Mouse (Mus musculus) MEL (cell line): ENCODE results near the gene Krtap19-1. TPM values are rescaled to one million over a fixed set of nuclear protein-coding genes. Genes with fewer than 3 reads are reported as not detected.

Experiments
- DNase-seq: peaks from one replicate; pipeline ENCODE4 v3.0.0; 2011; ENCODE audit warnings: low read depth, low spot score
- H3K27ac ChIP-seq: 2 replicates; pipeline ENCODE4 v1.5.1; 2012; ENCODE audit warnings: low read depth, mild to moderate bottlenecking, control low read depth, low read length, moderate library complexity; ENCODE audit not compliant: control insufficient read depth
- H3K27me3 ChIP-seq, 2 experiments: fragments of 150-350 bp in 1 of 2; sonication (generic) in 1 of 2; 2 replicates each; pipeline ENCODE4 v1.6.1; 2012; ENCODE audit warnings: low read length in 2 of 2, mild to moderate bottlenecking in 2 of 2, improper control_type of control experiment in 1 of 2, moderate library complexity in 1 of 2; ENCODE audit not compliant: insufficient read depth in 2 of 2, control insufficient read depth in 1 of 2
- H3K36me3 ChIP-seq, 2 experiments: 2 replicates each; pipeline ENCODE4 v1.6.1; 2012 to 2014; ENCODE audit warnings: low read length in 2 of 2, improper control_type of control experiment in 1 of 2, inconsistent platforms in 1 of 2, mild to moderate bottlenecking in 1 of 2; ENCODE audit not compliant: insufficient read depth in 2 of 2, control insufficient read depth in 1 of 2
- H3K4me1 ChIP-seq, 2 experiments: fragments of 150-350 bp in 1 of 2; sonication (generic) in 1 of 2; 2 replicates each; pipeline ENCODE4 v1.6.1; 2012; ENCODE audit warnings: low read length in 2 of 2, improper control_type of control experiment in 1 of 2, mild to moderate bottlenecking in 1 of 2; ENCODE audit not compliant: insufficient read depth in 2 of 2, control insufficient read depth in 1 of 2
- H3K4me3 ChIP-seq, 2 experiments: fragments of 150-350 bp in 1 of 2; sonication (generic) in 1 of 2; 2 replicates each; pipeline ENCODE4 v1.5.1; 2012; ENCODE audit warnings: low read depth in 2 of 2, low read length in 2 of 2, mild to moderate bottlenecking in 2 of 2, moderate library complexity in 2 of 2, control low read depth in 1 of 2, improper control_type of control experiment in 1 of 2; ENCODE audit not compliant: control insufficient read depth in 1 of 2, insufficient read depth in 1 of 2
- H3K79me2 ChIP-seq: 2 replicates; pipeline ENCODE4 v1.6.1; 2012; ENCODE audit warnings: mild to moderate bottlenecking, low read length, moderate library complexity; ENCODE audit not compliant: control insufficient read depth, poor library complexity, insufficient read depth
- H3K9ac ChIP-seq: 2 replicates; pipeline ENCODE4 v1.6.1; 2012; ENCODE audit warnings: low read depth, mild to moderate bottlenecking, control low read depth, low read length, moderate library complexity; ENCODE audit not compliant: control insufficient read depth, poor library complexity, severe bottlenecking
- H3K9me3 ChIP-seq: fragments of 150-350 bp; sonication (generic); replicated peaks from 2 replicates; pipeline ENCODE4 v1.6.1; 2012; ENCODE audit warnings: mild to moderate bottlenecking, low read length, improper control_type of control experiment, moderate library complexity; ENCODE audit not compliant: insufficient read depth
- BHLHE40 ChIP-seq: IDR thresholded peaks from 2 replicates; pipeline ENCODE4 v1.6.1; 2012; ENCODE audit warnings: low read depth, mild to moderate bottlenecking, inconsistent platforms, low read length, improper control_type of control experiment, borderline replicate concordance
- E2F4 ChIP-seq: IDR thresholded peaks from 2 replicates; pipeline ENCODE4 v1.6.1; 2011; ENCODE audit warnings: low read depth, low read length, improper control_type of control experiment, borderline replicate concordance
- ELF1 ChIP-seq: IDR thresholded peaks from 2 replicates; pipeline ENCODE4 v1.6.1; 2014; ENCODE audit warnings: low read depth, mild to moderate bottlenecking, inconsistent platforms, low read length, improper control_type of control experiment, moderate library complexity
- GATA1 ChIP-seq: IDR thresholded peaks from 2 replicates; pipeline ENCODE4 v1.6.1; 2011; ENCODE audit warnings: low read depth, low read length, improper control_type of control experiment
- MAZ ChIP-seq: IDR thresholded peaks from 2 replicates; pipeline ENCODE4 v1.6.1; 2012; ENCODE audit warnings: low read depth, mild to moderate bottlenecking, inconsistent platforms, low read length, improper control_type of control experiment
- MEF2A ChIP-seq: IDR thresholded peaks from 2 replicates; pipeline ENCODE4 v1.6.1; 2014; ENCODE audit warnings: low read depth, mild to moderate bottlenecking, inconsistent platforms, low read length, improper control_type of control experiment; ENCODE audit not compliant: poor library complexity, insufficient replicate concordance, severe bottlenecking; ENCODE audit errors: extremely low read depth
- MYC ChIP-seq: IDR thresholded peaks from 2 replicates; pipeline ENCODE4 v1.6.1; 2011; ENCODE audit warnings: low read depth, mild to moderate bottlenecking, low read length, improper control_type of control experiment, moderate library complexity
- NRF1 ChIP-seq: IDR thresholded peaks from 2 replicates; pipeline ENCODE4 v1.6.1; 2014; ENCODE audit warnings: low read depth, mild to moderate bottlenecking, inconsistent platforms, low read length, improper control_type of control experiment, moderate library complexity; ENCODE audit not compliant: poor library complexity, insufficient read depth, severe bottlenecking
- POLR2AphosphoS2 ChIP-seq: IDR thresholded peaks from 2 replicates; pipeline ENCODE4 v1.6.1; 2011; ENCODE audit warnings: low read length, improper control_type of control experiment
- POLR2AphosphoS5 ChIP-seq: IDR thresholded peaks from 2 replicates; pipeline ENCODE4 v1.6.1; 2012; ENCODE audit warnings: low read depth, borderline replicate concordance, mild to moderate bottlenecking, inconsistent platforms, low read length, moderate library complexity, mixed read lengths
- RAD21 ChIP-seq: IDR thresholded peaks from 2 replicates; pipeline ENCODE4 v1.6.1; 2011; ENCODE audit warnings: mild to moderate bottlenecking, low read depth, low read length, improper control_type of control experiment
- SIN3A ChIP-seq: IDR thresholded peaks from 2 replicates; pipeline ENCODE4 v1.6.1; 2012; ENCODE audit warnings: low read length, improper control_type of control experiment, inconsistent platforms
- UBTF ChIP-seq: IDR thresholded peaks from 2 replicates; pipeline ENCODE4 v1.6.1; 2012; ENCODE audit warnings: low read depth, mild to moderate bottlenecking, inconsistent platforms, low read length, improper control_type of control experiment, moderate library complexity, borderline replicate concordance; ENCODE audit not compliant: insufficient read depth
- USF1 ChIP-seq: IDR thresholded peaks from 2 replicates; pipeline ENCODE4 v1.6.1; 2014; ENCODE audit warnings: low read depth, mild to moderate bottlenecking, inconsistent platforms, low read length, improper control_type of control experiment, moderate library complexity
- USF2 ChIP-seq, 2 experiments: IDR thresholded peaks; 2 replicates each; pipeline ENCODE4 v1.6.1; 2011 to 2012; ENCODE audit warnings: improper control_type of control experiment in 2 of 2, low read length in 2 of 2, borderline replicate concordance in 1 of 2, inconsistent platforms in 1 of 2, low read depth in 1 of 2, mild to moderate bottlenecking in 1 of 2; ENCODE audit not compliant: insufficient read depth in 1 of 2
- ZKSCAN1 ChIP-seq: IDR thresholded peaks from 2 replicates; pipeline ENCODE4 v1.6.1; 2012; ENCODE audit warnings: low read depth, mild to moderate bottlenecking, inconsistent platforms, low read length, improper control_type of control experiment, moderate library complexity
- ZNF384 ChIP-seq: IDR thresholded peaks from 2 replicates; pipeline ENCODE4 v1.6.1; 2012; ENCODE audit warnings: low read depth, mild to moderate bottlenecking, inconsistent platforms, low read length, improper control_type of control experiment
- polyA plus RNA-seq, 2 experiments: library from polyadenylated mRNA; stranded (reverse) in 1 of 2; unstranded in 1 of 2; fragments of >175 nt in 1 of 2; fragments of >200 nt in 1 of 2; gene quantifications; 2 replicates each; pipeline versions ENCODE4 v1.2.1 to v1.2.4; 2012; ENCODE audit warnings: low replicate concordance in 2 of 2, low read depth in 1 of 2; ENCODE audit not compliant: insufficient read length in 2 of 2, insufficient read depth in 1 of 2, missing spikeins in 1 of 2
- total RNA-seq: library from RNA; depleted of rRNA; stranded (reverse); fragments of 300-350 nt; gene quantifications from 2 replicates; pipeline ENCODE4 v1.2.3, GENCODE M21; 2012

The Krtap19-1 gene
- total and polyA plus RNA-seq, 3 experiments: not detected

GRCm38 (mm10) chr16:88874169-88874568 is 5.0 kb upstream of the Krtap19-1 start, which contains the start of gene Krtap19-2:
Krtap19-2 (minus strand) TSS chr16:88874269.
- Histone ChIP-seq H3K27me3 (no peaks in the 10 kb centered on the region), H3K4me1 (no peaks in the 10 kb centered on the region), H3K4me3 (no peak within 1 kb of the TSS), H3K36me3 (no peaks in the 10 kb centered on the region), H3K27ac (no peak within 1 kb of the TSS), H3K9ac (no peak within 1 kb of the TSS), H3K9me3 (no peaks in the 10 kb centered on the region), H3K79me2 (no peaks in the 10 kb centered on the region)
- TF ChIP-seq POLR2AphosphoS2 (no peak), E2F4 (no peak), RAD21 (no peak), MEF2A (no peak), POLR2AphosphoS5 (no peak), NRF1 (no peak), USF1 (no peak), GATA1 (no peak), UBTF (no peak), ZNF384 (no peak), SIN3A (no peak), BHLHE40 (no peak), MAZ (no peak), ELF1 (no peak), USF2 (IDR thresholded peaks at IDR 0.05; ENCODE audit: borderline replicate concordance in 1 of 2, insufficient read depth in 1 of 2, low read depth in 1 of 2, low read length in 2 of 2) (no peak), MYC (no peak)
- no peak for DNase-seq

- H3K9ac ChIP-seq: no peak overlapping the region
- TF ChIP-seq ZKSCAN1: no peak
- no peaks in the 10 kb centered on the region for H3K79me2 ChIP-seq
- no peak for DNase-seq
- no peak overlapping the region for H3K27ac ChIP-seq
- no peaks in the 10 kb centered on the region for H3K27me3 ChIP-seq
- H3K36me3 ChIP-seq: no peaks in the 10 kb centered on the region
- H3K4me3 ChIP-seq: no peak overlapping the region
- H3K4me1 ChIP-seq: no peaks in the 10 kb centered on the region
- H3K9me3 ChIP-seq: no peaks in the 10 kb centered on the region
Measured at GRCm38 (mm10) chr16:88864887-88865407, 4.3 kb downstream of the Krtap19-1 start.
